Mouse (Mus musculus) layer of hippocampus, adult 8-10 months (tissue): ENCODE measurements around the gene Kmt5b. TPM values are rescaled to one million over a fixed set of nuclear protein-coding genes. Genes with fewer than 3 reads are reported as not detected.
A peak's percentile ranks its signal among the peaks of the same experiment; 100 is the strongest.

ENCODE experiments used
- DNase-seq, 2 experiments: peaks; one replicate each; pipeline ENCODE4 v3.0.0; 2022; ENCODE audit warnings: low spot score in 2 of 2
- total RNA-seq, 4 experiments: library from RNA; stranded (reverse); gene quantifications; 2 replicates each; pipeline ENCODE4 v1.2.4; 2022

Gene Kmt5b
- total RNA-seq, 4 experiments from 2014 or later, result 51.5 to 62.6 (median 60.4) TPM

DNA sequence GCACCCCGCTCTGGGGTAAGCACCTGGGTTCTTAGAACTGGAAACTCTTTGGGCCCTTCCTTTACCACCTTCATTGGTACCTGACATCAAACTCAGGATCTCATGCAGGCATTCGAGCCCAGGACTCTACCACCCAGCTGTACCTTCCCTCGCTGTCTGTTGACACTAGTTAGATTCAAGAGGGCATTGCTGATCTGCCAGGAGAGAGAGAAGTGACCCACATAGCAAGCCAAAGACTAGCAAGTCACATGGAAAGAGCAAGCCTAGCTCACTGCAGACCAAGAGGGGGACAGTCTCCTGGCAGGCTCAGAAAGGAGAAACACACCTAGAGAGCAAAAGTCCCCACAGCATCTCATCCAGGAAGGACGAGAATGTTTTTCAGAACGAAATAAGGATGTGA, 73.5 kb downstream of the Kmt5b start:
- DNase-seq, result no peak

DNA sequence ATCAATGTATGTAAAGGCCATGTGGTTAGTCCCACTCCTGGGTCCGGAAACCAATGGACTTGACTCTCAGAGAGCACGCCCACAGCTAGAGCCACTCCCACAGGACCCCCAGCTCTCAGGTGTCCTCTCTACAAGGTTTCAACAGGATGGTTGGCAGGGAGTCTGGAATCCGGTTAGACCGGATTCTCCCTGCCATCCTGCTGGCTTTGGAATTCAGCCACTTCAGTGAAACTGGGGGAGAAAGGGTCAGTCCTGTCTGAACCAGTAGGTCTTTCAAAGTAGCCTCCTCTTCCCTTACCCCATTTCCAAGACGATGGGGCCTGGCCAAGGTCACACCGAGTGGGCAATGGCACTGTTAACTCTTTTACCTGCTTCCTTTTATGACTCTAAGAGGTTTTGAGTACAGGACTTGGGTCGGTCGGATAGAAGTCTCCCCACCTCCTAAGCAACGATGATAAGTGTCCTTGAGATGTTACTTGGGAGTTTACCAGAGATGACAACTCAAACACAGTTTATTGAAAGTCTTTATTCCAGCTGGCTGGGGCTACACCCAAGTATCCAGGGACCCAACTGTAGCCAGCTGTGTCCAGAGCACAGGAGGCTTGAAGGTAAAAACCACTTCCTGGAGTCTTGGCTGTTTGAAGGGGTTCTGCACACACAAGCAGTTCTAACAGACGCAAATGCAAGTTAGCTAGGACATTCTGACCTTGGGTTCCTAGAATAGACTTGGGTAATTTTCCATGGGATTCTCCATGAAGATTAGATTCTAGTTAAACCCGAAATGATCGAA, 75.3 kb downstream of the Kmt5b start:
- no peak for DNase-seq

- DNase-seq, result no peak
Measured at GRCm38 (mm10) chr19:3843629-3844028, 76.4 kb downstream of the Kmt5b start.

GRCm38 (mm10) chr19:3844836-3845235, 77.6 kb downstream of the Kmt5b start:
- DNase-seq, result no peak

DNA sequence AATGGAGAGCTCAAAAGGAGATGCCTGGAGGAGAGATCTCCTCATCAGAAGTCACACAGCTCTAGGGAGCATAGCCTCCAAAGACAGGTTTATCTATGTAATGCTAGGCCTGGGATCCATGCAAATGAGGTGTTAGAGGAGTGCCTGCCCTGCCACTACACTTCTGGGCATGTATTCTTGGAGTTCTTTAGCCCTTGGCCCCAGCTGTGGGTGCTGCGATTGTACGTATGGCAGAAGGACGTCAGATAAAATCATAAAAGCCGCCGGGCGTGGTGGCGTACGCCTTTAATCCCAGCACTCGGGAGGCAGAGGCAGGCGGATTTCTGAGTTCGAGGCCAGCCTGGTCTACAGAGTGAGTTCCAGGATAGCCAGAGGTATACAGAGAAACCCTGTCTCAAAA, 78.1 kb downstream of the Kmt5b start:
- no peak for DNase-seq

DNA sequence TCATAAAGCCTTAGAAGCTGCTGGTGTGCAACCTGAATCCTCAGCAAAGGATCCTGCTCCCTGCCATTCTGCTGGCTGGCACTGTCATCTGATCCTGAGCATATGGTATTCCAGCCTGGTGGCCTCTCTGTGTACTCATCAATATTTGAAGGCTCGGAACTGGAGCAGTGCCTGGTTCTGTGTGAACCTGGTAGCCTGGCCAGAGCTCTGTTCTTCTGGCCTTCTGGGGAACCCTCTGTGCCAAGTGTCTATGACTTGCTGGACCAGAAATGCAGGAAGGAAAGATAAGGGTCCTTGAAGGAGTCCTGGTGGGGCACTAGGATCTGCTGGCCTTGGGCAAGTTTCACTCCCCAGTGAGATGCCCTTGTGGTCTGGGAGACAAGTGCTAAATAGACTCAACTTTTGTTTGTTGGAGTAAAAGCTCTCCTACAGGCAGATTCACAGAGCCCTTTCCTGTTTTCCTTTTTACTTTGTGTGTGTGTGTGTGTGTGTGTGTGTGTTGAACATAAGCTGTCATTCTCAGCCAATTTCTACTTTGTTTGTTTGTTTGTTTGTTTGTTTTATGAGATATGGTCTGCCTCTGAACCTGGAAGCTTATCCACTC, 78.7 kb downstream of the Kmt5b start:
- DNase-seq, result no peak

DNA sequence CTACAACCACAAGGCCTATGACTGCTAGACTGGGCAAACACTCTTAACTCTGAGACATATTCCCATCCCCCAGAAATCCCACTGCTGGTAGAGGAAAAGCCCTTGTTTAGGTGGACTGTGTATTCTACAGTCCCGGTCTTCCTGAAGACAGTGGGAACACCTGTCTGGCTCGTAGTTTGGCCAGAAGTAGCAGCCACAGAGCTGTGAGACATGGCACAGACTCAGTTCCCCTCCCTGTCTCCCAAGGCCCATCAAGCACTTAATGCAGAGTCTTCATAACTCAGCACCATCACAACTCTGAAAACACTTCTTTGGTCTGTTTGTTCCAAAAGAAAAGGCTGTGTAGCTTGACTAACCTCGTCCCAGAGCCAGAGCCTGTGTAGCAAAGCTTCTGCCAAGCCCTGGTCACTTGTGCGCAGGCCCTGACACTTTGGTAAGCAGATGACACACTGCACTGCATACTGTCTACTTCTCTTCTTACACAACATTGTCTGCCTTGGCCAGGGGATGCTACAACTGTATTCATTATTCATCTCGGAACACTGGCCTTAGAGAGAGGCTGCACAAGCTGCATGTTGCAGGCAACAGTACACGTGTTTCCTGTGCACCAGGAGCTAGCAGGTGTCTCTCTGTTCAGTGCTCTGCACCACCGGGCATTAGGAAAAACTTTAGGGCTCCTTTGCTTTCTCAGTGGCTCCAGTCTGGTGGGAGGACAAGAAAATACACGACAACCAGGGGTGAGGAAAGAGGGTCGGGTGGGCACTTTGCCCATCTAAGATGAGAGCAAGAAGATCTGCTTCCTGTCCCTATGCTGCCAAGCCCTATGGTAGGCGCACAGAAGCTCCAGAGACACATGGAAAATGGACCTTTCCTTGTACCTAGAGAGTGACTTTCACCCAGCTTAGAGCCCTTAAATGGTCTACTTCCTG, 79.7 kb downstream of the Kmt5b start:
- DNase-seq, result no peak

DNA sequence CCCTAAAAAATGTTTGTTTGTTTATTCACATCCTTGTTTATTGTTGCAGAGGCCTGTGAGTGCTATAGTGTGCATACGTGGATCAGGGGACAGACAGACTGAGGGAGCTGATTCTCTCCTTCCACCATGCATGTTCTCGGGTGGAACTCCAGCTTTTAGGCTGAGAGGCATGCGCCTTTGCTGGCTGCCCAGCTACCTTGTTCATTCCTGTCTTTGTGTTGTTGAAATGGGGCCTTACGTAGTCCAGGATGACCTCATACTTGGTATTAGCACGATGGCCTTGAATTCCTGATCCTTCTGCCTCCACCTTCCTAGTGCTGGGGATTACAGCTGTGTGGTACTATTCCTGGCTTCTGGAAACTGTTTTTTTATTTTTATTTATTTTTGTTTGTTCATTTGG, 80.5 kb downstream of the Kmt5b start:
- DNase-seq, result no peak

GRCm38 (mm10) chr19:3848207-3848808, 81.1 kb downstream of the Kmt5b start:
- DNase-seq, result no peak

DNA sequence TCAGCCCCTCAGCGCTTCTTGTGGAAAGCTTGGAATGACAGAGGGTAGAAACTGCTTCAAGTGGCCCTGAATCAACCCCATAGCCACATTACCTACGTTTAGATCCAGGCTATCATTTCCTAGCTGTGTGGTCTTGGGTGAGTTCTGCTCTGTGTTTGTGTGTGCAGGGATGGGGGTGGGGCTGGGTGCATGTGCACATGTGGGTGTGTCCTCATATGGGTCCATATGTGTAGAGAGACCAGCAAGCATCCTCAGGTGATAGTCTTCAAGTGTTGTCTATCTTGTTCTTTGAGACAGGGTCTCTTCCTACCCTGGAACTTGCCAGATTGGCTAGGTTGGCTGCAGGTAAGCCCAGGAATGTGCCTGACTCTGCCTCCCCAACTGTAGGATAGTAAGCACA, 82.0 kb downstream of the Kmt5b start:
- DNase-seq, result no peak

- DNase-seq, result no peak
Measured at GRCm38 (mm10) chr19:3850076-3850475, 82.9 kb downstream of the Kmt5b start.

GRCm38 (mm10) chr19:3850847-3851469, 83.7 kb downstream of the Kmt5b start:
- DNase-seq, result peak in 1 of 2 experiments; percentile 22

DNA sequence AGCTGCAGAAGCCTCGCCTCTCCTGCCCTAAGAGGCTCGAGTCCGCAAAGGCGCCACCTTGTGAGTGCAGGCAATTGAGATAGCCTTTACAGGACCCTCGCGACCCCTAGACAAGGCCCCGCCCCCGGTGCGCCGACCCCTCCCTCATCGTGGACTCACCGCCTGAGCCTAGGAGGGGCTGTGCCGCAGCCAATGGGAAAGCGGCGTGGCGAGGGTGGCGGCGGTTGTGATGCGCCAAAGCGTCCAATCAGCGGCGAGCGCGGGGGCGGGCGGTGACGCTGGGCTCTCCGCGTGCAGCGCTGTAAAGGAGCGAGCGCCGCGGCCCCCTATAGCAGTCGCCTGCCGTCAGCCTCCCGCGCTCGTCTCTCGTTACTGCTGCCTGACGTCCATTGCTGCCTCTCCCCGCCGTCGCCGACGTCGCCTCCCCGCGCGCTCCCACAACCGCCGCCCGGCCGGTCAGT, 84.3 kb downstream of the Kmt5b start, which contains the start of gene Chka:
TSS of gene Chka (plus strand) at position 272 of the 461 bp plus-strand sequence.
- peak; percentile 96 to 99 for DNase-seq

DNA sequence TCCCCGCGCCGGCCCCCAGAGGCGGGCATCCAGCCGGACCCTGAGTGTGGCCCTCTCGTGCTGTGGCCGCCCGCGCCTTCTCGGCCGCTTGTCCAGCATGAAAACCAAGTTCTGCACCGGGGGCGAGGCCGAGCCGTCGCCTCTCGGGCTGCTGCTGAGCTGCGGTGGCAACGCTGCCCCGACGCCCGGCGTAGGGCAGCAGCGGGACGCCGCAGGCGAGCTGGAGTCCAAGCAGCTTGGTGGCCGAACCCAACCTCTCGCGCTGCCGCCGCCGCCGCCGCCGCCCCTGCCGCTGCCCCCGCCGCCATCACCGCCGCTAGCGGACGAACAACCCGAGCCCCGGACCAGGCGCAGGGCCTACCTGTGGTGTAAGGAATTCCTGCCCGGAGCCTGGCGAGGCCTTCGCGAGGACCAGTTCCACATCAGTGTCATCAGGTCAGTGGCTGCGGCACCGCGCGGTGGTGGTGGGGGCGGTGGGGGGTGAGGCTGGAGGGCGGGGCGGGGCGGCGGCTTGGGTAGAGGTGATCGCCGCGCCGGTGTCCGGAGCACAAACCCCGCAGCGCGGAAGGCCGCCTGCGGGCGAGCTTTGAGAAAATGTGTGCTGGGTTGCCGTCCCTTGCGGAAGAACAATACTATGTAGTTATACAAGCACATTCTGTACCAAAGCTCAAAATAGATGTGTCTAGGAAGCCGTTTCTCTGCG, 84.9 kb downstream of the Kmt5b start:
- DNase-seq, result peak in 1 of 2 experiments; percentile 41

DNA sequence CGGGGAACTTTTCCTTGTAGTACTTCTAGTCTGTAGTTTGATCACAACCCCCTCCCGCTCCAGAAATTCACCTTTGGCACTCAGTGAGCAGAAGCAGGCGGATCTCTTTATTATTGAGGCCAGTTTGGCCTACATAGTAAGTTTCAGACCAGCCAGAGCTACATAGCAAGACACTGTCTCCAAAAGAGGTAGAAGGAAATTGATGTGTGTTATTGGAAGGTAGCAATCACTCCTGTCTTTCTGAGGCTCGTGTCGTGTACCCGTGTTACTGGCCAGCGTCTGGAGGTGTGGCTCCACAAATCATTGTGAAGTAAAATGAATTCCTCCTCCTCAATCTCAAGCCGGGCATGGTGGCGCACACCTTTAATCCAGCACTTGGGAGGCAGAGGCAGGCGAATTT, 85.9 kb downstream of the Kmt5b start:
- no peak for DNase-seq

DNA sequence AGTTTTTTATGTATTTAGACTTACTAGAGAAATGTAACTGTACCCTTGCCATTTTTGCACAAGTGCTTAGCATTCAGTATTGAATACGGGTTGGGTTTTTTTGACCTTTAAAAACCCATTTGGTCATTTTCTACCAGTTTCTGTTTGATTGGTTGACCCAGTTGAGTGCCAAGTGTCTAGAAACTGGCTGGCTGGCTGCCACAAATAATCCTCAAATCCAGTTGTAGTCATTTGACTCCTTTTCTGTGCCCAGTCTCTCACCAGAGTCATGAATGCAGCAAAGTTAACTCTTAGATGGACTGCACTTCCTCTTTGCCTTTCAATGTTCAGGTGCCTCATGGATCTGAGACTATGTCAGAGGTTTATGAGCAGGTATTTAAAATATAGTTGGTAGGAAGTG, 86.7 kb downstream of the Kmt5b start:
- no peak for DNase-seq

GRCm38 (mm10) chr19:3855091-3855490, 87.9 kb downstream of the Kmt5b start:
- DNase-seq, result no peak

DNA sequence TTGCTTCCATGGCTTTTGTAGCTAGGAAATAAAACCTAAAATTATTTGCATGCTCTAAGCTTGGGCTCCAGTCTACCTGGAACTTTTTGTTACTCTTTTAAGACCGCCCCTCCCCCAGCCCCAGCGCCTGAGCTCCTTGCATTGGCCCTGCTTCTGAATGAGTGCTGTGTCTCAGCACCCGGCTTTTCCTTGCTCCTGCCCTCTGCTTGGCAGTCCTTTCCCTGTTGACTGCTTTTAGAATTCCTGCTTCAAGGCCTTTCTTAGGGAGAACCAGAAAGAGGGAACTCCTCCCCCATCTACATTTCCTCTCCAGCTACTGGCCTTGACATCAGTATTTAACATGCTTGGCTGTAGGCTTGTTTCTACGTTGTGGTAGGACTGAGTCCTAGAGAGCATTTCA, 88.4 kb downstream of the Kmt5b start:
- DNase-seq, result peak; percentile 41 to 42

GRCm38 (mm10) chr19:3857220-3857619, 90.0 kb downstream of the Kmt5b start:
- no peak for DNase-seq

DNA sequence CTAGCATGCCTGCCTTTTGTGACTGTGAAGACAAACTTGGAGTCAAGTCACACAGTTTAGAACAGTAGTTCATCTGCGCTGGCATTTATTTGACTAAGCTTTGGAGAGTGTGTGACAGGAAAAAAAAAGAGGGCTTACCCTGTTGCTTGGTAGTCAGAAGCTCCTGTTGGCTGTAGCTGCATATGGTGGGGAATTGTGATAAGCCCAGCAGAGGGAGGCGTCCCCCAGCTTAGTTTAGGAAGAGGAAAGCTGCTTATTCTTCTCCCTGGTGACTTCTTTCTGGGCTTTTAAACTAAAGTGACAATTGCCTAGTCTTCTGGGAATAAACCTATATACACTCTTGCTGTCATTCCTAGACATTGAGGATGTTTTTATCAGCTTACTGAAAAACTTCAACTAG, 95.5 kb downstream of the Kmt5b start:
- DNase-seq, result no peak
